Mouse (Mus musculus): ENCODE measurements around the gene Mfsd6. TPM values are rescaled to one million over a fixed set of nuclear protein-coding genes. Genes with fewer than 3 reads are reported as not detected.
"Not testable (repeated sequence)": the region's sequence is repeated elsewhere in the genome, so short reads cannot be mapped to it uniquely, and the experiment has no call there.

Mfsd6 gene
- polyA plus RNA-seq, 1 experiment, result 0.59 TPM

GRCm38 (mm10) chr1:52702738-52703491, 24.3 kb downstream of the Mfsd6 start:
- Histone ChIP-seq H3K27me3 (ENCODE audit: control insufficient read depth, insufficient read depth, insufficient read length) (no peaks in the 10 kb centered on the region), H3K79me2 (ENCODE audit: control insufficient read depth, insufficient read depth) (no peaks in the 10 kb centered on the region), H3K36me3 (ENCODE audit: control insufficient read depth, insufficient read depth) (no peaks in the 10 kb centered on the region), H3K4me2 (ENCODE audit: low read depth) (no peak overlapping the region), H3K4me3 (no peak overlapping the region), H3ac (ENCODE audit: control insufficient read depth, insufficient read length) (no peak overlapping the region)
- TF ChIP-seq TCF3 (IDR thresholded peaks at IDR 0.05; ENCODE audit: insufficient read length, low read depth), result no peak
- no peak for TF ChIP-seq TCF12 (IDR thresholded peaks at IDR 0.05; ENCODE audit: insufficient read depth, poor library complexity, severe bottlenecking)
- no peak for TF ChIP-seq REST (IDR thresholded peaks at IDR 0.05; ENCODE audit: insufficient read depth, insufficient read length)
- TF ChIP-seq SRF (IDR thresholded peaks at IDR 0.05; ENCODE audit: control insufficient read depth, insufficient read length, low read depth), result no peak
- TF ChIP-seq POLR2AphosphoS2 (IDR thresholded peaks at IDR 0.05; ENCODE audit: insufficient read length, low read depth), result no peak
- no peak for TF ChIP-seq MYOG (IDR thresholded peaks at IDR 0.05; ENCODE audit: control insufficient read depth in 1 of 3, insufficient read depth in 1 of 3, insufficient read length in 2 of 3, low read depth in 2 of 3)
- TF ChIP-seq MAX (IDR thresholded peaks at IDR 0.05; ENCODE audit: low read depth), result no peak
- no peak for TF ChIP-seq E2F4 (IDR thresholded peaks at IDR 0.05; ENCODE audit: insufficient read depth)
- no peak for TF ChIP-seq POLR2A (IDR thresholded peaks at IDR 0.05; ENCODE audit: insufficient read length, low read depth)
- no peak for TF ChIP-seq MYOD1 (IDR thresholded peaks at IDR 0.05; ENCODE audit: control insufficient read depth in 1 of 3, insufficient read length in 2 of 3, low read depth in 2 of 3)
- no peak for TF ChIP-seq CEBPB (IDR thresholded peaks at IDR 0.05; ENCODE audit: insufficient read depth, poor library complexity, severe bottlenecking)

- TF ChIP-seq POLR2A (IDR thresholded peaks at IDR 0.05; ENCODE audit: insufficient read length, low read depth) (no peak), TCF3 (IDR thresholded peaks at IDR 0.05; ENCODE audit: insufficient read length, low read depth) (no peak), USF1 (IDR thresholded peaks at IDR 0.05; ENCODE audit: low read depth) (no peak), CEBPB (IDR thresholded peaks at IDR 0.05; ENCODE audit: insufficient read depth, poor library complexity, severe bottlenecking) (no peak), MYOD1 (IDR thresholded peaks at IDR 0.05; ENCODE audit: control insufficient read depth in 1 of 3, insufficient read length in 2 of 3, low read depth in 2 of 3) (no peak), MAX (IDR thresholded peaks at IDR 0.05; ENCODE audit: low read depth) (no peak), REST (IDR thresholded peaks at IDR 0.05; ENCODE audit: insufficient read depth, insufficient read length) (no peak), SRF (IDR thresholded peaks at IDR 0.05; ENCODE audit: control insufficient read depth, insufficient read length, low read depth) (no peak), MYOG (IDR thresholded peaks at IDR 0.05; ENCODE audit: control insufficient read depth in 1 of 3, insufficient read depth in 1 of 3, insufficient read length in 2 of 3, low read depth in 2 of 3) (no peak), E2F4 (IDR thresholded peaks at IDR 0.05; ENCODE audit: insufficient read depth) (no peak), POLR2AphosphoS2 (IDR thresholded peaks at IDR 0.05; ENCODE audit: insufficient read length, low read depth) (no peak), TCF12 (IDR thresholded peaks at IDR 0.05; ENCODE audit: insufficient read depth, poor library complexity, severe bottlenecking) (no peak)
- Histone ChIP-seq H3K27me3 (ENCODE audit: control insufficient read depth, insufficient read depth, insufficient read length) (no peaks in the 10 kb centered on the region), H3K79me2 (ENCODE audit: control insufficient read depth, insufficient read depth) (no peaks in the 10 kb centered on the region), H3K36me3 (ENCODE audit: control insufficient read depth, insufficient read depth) (no peaks in the 10 kb centered on the region), H3ac (ENCODE audit: control insufficient read depth, insufficient read length) (no peak overlapping the region), H3K4me3 (no peak overlapping the region), H3K4me2 (ENCODE audit: low read depth) (no peak overlapping the region)
These were observed 25.3 kb downstream of the Mfsd6 start for GRCm38 (mm10) chr1:52701941-52702340.

GRCm38 (mm10) chr1:52694456-52694855, 32.8 kb downstream of the Mfsd6 start:
- not testable (repeated sequence) for H3K27me3 ChIP-seq (ENCODE audit: control insufficient read depth, insufficient read depth, insufficient read length); H3ac ChIP-seq (ENCODE audit: control insufficient read depth, insufficient read length); H3K4me3 ChIP-seq; H3K4me2 ChIP-seq (ENCODE audit: low read depth); H3K79me2 ChIP-seq (ENCODE audit: control insufficient read depth, insufficient read depth); H3K36me3 ChIP-seq (ENCODE audit: control insufficient read depth, insufficient read depth)

DNA sequence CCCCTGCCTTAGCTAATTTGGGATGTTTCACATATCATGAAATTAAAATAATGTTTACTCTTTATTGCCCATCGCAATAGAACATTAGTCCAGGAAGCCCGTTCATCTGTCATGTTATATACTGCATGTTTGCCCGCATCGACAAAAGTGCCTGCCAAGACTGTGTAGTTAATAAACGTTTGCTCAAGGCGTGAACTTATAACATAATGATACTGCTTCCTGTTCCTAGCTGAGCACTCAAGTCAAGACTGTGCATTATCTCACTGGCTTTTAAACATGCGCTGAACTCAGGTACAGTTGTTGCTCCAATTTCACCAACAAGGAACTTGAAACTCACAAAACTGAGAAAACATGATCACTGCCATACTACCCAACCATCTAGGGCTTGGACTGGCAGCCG, 39.6 kb downstream of the Mfsd6 start:
- Histone ChIP-seq H3K4me2 (ENCODE audit: low read depth) (no peak overlapping the region), H3K36me3 (ENCODE audit: control insufficient read depth, insufficient read depth) (no peaks in the 10 kb centered on the region), H3ac (ENCODE audit: control insufficient read depth, insufficient read length) (no peak overlapping the region), H3K79me2 (ENCODE audit: control insufficient read depth, insufficient read depth) (no peaks in the 10 kb centered on the region), H3K4me3 (no peak overlapping the region), H3K27me3 (ENCODE audit: control insufficient read depth, insufficient read depth, insufficient read length) (no peaks in the 10 kb centered on the region)
- no peak for TF ChIP-seq CEBPB (IDR thresholded peaks at IDR 0.05; ENCODE audit: insufficient read depth, poor library complexity, severe bottlenecking)
- no peak for TF ChIP-seq USF1 (IDR thresholded peaks at IDR 0.05; ENCODE audit: low read depth)
- TF ChIP-seq TCF3 (IDR thresholded peaks at IDR 0.05; ENCODE audit: insufficient read length, low read depth), result no peak
- TF ChIP-seq MYOG (IDR thresholded peaks at IDR 0.05; ENCODE audit: control insufficient read depth in 1 of 3, insufficient read depth in 1 of 3, insufficient read length in 2 of 3, low read depth in 2 of 3), result no peak
- TF ChIP-seq SRF (IDR thresholded peaks at IDR 0.05; ENCODE audit: control insufficient read depth, insufficient read length, low read depth), result no peak
- no peak for TF ChIP-seq MYOD1 (IDR thresholded peaks at IDR 0.05; ENCODE audit: control insufficient read depth in 1 of 3, insufficient read length in 2 of 3, low read depth in 2 of 3)
- no peak for TF ChIP-seq POLR2AphosphoS2 (IDR thresholded peaks at IDR 0.05; ENCODE audit: insufficient read length, low read depth)
- no peak for TF ChIP-seq POLR2A (IDR thresholded peaks at IDR 0.05; ENCODE audit: insufficient read length, low read depth)

- H3K79me2 ChIP-seq (ENCODE audit: control insufficient read depth, insufficient read depth), result no peaks in the 10 kb centered on the region
- no peak overlapping the region for H3K4me2 ChIP-seq (ENCODE audit: low read depth)
- no peak overlapping the region for H3K4me3 ChIP-seq
- no peak overlapping the region for H3ac ChIP-seq (ENCODE audit: control insufficient read depth, insufficient read length)
- TF ChIP-seq TCF12 (IDR thresholded peaks at IDR 0.05; ENCODE audit: insufficient read depth, poor library complexity, severe bottlenecking), result no peak
- TF ChIP-seq E2F4 (IDR thresholded peaks at IDR 0.05; ENCODE audit: insufficient read depth), result no peak
- TF ChIP-seq REST (IDR thresholded peaks at IDR 0.05; ENCODE audit: insufficient read depth, insufficient read length), result no peak
- no peak for TF ChIP-seq TCF3 (IDR thresholded peaks at IDR 0.05; ENCODE audit: insufficient read length, low read depth)
- no peak for TF ChIP-seq SRF (IDR thresholded peaks at IDR 0.05; ENCODE audit: control insufficient read depth, insufficient read length, low read depth)
- TF ChIP-seq MAX (IDR thresholded peaks at IDR 0.05; ENCODE audit: low read depth), result no peak
- TF ChIP-seq USF1 (IDR thresholded peaks at IDR 0.05; ENCODE audit: low read depth), result no peak
- TF ChIP-seq MYOG (IDR thresholded peaks at IDR 0.05; ENCODE audit: control insufficient read depth in 1 of 3, insufficient read depth in 1 of 3, insufficient read length in 2 of 3, low read depth in 2 of 3), result no peak
- TF ChIP-seq CEBPB (IDR thresholded peaks at IDR 0.05; ENCODE audit: insufficient read depth, poor library complexity, severe bottlenecking), result no peak
- TF ChIP-seq POLR2A (IDR thresholded peaks at IDR 0.05; ENCODE audit: insufficient read length, low read depth), result no peak
- no peak for TF ChIP-seq MYOD1 (IDR thresholded peaks at IDR 0.05; ENCODE audit: control insufficient read depth in 1 of 3, insufficient read length in 2 of 3, low read depth in 2 of 3)
- TF ChIP-seq POLR2AphosphoS2 (IDR thresholded peaks at IDR 0.05; ENCODE audit: insufficient read length, low read depth), result no peak
- no peaks in the 10 kb centered on the region for H3K36me3 ChIP-seq (ENCODE audit: control insufficient read depth, insufficient read depth)
- H3K27me3 ChIP-seq (ENCODE audit: control insufficient read depth, insufficient read depth, insufficient read length), result no peaks in the 10 kb centered on the region
These were observed 43.7 kb downstream of the Mfsd6 start for GRCm38 (mm10) chr1:52683550-52683949.

Measured in myocyte (in vitro differentiated cells).